Mouse (Mus musculus) induced T-regulatory cell, adult 2 months (primary cell): ENCODE results near the gene Hoxb2.

Experiments used
- DNase-seq: peaks from one replicate; pipeline ENCODE4 v3.0.0-alpha.2; 2012; ENCODE audit warnings: low read depth

Gene Hoxb2

DNA sequence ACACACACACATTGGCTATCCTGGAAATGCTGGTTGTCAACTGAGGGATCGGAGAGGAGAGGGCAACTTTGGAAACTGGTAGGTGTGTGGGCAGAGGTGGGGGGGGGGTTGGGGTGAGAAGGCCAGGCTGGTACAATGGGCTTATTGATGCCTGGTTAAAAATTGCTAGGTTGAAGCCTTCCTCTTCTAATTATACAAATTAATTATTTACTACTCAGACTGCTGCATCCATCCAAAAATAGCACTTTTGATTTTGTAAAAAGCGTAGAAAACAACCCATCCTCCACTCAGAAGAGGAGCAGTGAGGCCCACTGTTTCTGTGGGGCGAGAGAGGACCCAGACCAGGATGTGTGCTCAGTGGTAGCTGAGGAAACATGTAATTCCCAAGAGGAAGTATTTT lies 15.3 kb upstream of the Hoxb2 start:
- DNase-seq: no peak

DNA sequence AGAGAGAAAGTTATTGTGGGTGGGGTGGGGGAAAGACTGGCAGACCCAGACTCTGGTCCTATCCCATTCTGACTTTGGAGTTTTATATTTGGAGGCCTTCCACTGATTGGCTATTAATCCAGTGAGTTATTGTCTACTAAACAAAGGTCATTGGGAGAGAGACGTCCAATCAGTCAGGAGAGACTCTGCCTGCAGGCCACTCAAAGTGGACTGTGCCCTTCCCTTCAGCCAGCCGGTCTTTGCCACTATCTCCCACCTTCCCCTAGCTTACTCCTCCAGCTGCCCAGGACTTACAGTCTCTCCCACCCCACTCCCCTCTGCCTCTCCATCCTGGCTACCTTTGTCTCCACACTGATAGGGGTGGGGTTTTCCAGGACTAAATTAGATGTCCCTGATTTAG lies 13.7 kb upstream of the Hoxb2 start:
- DNase-seq: no peak

DNA sequence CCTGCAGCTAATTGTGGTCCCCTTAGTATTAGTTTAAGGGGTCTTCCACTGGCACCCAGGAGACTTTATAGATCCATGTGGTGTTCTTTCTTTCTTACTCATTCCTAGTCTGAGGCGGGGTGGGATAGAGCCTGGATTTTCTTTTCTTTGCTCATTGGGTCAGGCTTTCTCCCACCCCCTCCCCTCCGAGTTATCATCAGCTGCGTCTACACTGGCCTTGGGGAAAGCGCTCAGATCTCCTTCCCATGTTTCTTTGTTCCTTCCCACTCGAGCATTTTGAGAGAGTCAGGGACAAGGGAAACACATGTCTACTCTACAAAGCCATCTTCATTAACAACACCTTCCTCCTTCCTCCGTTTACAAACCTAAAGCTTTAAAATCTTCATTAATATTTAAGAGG lies 13.3 kb upstream of the Hoxb2 start:
- DNase-seq: no peak

DNA sequence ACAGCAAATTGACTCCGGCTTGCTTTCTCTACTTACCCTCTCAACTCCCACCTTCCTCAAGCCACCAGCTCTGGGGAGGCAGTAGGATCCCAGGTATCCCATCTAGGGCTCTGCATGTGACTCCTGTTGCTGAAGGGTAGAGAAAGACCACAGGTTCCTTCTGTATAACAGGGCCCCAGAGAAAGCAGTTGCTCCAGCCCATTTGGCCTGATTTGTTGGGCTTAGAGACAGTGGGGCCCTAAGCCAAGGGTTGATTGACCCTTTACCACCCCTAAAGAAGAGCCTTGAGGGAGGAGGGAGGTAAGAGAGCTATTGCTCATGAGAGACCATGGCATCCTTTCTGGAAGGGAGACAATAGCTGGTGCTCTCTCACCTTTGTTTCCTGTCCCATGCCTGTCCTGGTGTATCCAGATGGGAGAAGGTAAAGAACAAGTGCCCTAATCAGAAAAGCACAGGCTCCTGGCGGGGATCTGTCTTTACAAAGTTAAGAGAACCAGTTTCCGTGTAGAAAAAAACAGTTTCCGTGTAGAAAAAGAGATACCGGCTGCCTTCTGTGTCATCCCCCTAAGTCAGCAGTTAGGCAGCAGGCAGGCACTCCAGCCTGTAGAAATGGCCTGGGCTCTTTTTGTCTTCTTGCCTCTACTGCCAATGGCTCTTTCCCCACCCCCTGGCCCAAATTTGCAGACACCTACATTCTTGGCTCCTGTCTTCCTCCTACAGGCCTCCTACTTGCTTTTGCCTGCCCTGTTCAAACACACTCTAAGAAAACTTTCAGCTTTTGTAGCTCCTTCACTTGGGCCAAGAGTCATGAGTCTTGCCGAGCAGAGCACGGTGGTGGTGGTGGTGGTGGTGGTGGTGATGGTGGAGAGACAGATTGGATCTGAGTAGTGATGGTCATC lies 11.1 kb upstream of the Hoxb2 start:
- no peak for DNase-seq

DNA sequence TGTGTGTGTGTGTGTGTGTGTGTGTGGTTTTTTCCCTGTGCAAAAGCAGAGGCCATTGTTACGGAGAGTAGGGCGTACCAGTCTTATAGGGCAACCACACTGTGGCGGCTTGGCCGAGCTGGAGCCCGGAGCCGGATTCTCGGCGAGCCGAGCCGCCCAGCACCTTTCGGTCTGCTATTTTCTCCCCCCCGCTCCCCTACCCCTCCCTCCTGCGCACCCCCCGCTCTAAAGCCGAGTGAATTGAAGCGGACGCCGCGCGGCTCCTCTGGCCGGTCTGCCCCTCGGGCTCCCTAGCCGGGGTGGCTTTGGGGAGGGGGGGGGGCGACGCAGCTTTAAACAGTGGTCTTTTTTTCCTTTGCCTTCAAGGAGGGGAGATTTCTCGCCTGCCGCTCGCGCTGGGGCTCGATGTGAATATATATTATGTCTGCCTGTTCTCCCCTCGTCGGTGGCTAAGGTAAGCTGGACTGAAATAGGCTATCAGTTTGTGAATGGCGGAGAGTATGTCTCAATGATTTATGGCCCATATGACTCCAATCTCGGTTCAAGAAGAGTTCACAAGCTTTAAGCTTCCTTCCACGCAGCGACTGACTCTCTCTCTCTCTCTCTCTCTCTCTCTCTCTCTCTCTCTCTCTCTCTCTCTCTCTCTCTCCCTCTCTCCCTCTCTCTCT lies 9.5 kb upstream of the Hoxb2 start:
- no peak for DNase-seq

DNA sequence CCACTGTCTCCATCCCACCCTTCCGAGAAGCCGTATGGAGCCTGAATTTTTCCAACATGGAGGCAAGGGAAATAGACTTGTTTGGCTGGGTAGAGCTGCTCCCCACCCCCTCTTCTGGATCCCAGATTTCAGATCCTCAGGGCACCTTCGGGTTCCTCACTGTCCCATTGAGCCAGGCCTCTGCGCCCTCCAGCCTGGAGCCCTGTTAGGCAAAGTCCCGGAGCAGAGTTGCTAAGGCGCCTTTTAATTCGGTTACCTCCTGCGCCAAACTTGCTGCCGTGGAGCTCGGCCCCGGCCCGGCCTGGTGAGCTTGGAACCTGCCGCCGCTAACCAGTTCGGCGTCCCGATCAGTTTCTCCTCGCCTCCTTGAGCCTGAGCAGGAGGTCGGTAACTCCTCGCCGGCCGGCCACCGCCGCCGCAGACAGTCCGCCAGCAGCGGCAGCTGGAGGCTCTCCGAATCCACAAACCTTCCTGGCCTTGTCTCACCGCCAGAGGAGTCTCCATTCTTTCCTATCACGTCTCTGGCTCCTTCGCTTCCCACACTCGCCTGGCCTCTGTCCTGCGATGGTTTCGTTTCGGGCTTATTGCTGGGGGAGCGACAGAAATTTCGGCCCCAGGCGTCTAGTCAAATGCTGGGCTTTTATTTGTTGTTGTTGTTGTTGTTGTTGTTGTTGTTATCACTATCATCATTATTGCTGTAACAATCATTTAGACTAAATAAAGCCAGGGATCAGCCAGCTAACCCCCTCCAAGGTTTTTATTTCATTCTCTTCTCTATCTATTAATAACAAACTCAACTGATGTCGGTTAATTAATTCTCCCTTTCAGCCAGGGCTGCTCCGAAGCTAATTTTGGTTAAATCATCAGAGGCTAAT lies 8.4 kb upstream of the Hoxb2 start:
- no peak for DNase-seq

DNA sequence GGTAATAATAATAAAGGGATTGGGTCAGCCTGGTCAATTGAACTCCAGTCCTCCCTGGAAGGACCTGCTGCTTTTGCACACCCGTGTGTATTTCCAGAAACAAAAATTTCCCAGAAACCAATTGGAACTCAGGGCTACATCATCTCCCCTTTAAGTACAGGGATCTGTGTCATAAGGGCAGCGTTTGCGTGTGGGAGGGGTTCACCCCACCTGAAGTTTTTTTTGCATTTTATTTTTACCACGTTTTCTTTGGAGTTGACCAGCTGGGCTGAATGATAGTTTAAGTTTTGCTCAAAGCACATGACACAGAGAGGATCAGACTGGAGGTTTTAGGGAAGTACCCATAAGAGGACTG lies 7.8 kb upstream of the Hoxb2 start:
- DNase-seq: no peak

DNA sequence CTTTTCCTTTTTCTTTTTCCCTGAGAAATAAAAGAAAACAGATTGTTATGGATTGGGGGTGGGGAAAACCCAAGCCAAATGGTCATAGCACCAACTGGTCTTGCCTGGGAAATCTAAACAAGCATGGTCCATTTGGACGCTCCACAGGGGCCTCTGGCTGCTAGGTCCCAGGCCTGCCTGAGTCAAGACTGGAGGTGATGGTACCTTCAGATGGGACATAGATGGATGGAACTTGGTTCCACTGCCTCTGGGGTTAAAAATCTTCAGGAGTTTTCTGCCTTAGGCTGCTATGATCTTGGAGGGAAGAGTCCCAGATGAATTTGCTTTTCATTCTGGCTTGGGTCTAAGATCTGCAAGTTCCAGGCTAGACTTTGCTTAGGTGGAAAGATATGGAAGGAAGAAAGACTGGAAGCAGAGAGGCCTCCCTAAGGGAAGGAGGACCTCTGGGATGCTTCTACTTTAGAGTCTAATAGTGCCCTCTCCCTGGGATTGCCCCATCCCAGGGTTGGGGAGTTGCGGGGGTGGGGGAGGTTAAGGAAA lies 7.0 kb upstream of the Hoxb2 start:
- no peak for DNase-seq

DNA sequence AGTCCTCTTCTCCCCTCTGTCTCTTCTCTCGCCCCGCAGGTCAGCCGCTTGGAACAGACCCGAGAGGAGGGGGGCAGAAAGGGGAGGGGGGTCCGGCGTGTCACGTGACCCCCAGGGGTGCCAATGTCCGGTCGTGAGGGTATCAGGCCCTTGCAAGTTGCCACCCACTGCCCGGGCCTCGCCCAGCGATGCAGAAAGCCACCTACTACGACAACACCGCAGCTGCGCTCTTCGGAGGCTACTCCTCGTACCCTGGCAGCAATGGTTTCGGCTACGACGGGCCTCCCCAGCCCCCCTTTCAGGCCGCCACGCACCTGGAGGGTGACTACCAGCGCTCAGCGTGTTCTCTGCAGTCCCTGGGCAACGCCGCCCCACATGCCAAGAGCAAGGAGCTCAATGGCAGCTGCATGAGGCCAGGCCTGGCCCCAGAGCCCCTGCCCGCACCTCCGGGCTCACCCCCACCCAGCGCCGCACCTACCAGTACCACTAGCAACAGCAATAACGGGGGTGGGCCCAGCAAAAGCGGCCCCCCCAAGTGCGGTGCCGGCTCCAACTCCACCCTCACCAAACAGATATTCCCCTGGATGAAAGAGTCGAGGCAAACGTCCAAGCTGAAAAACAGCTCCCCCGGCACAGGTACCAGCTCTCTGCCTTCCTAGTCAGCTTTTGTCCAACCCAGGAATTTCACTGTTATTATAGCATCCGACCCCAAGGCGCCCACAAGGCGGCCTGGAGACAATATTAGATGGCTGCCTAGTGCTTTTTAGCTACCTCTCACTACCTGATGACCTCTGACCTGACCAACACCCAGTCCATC lies 6.1 kb upstream of the Hoxb2 start:
- no peak for DNase-seq

DNA sequence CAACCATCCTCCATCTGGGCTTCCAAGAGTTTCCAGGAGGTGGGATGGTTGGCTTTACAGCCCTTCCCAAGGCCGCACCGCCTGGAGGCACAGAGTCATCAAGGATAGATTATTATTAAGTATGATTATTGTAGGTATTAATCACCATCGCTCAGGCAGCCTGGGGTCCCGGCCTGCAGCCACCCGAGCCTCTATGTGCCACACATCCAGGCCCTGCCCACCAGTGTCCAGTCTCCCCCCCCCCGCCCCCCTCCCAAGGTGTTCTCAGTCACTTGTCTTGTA lies 5.5 kb upstream of the Hoxb2 start:
- no peak for DNase-seq

DNA sequence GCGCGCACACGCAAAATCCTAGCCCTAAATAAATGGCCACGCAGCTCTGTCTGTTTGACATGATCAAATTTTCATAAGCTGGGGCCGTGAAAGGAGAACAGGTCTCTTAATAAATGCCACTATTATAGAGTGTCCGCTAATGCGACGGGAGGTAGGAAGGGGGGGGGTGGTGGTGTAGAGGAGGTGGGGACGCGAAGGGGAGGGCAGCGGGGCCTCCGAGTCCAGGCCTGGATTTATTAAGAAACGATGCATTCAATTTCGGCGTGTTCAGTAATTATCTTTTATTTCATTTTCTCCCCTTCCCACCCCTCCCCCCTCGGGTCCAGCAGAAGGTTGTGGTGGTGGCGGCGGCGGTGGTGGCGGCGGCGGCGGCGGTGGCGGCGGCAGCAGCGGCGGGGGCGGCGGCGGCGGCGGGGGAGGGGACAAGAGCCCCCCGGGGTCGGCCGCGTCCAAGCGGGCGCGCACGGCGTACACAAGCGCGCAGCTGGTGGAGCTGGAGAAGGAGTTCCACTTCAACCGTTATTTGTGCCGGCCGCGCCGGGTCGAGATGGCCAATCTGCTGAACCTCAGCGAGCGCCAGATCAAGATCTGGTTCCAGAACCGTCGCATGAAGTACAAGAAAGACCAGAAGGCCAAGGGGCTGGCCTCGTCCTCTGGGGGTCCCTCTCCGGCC lies 5.0 kb upstream of the Hoxb2 start:
- no peak for DNase-seq

DNA sequence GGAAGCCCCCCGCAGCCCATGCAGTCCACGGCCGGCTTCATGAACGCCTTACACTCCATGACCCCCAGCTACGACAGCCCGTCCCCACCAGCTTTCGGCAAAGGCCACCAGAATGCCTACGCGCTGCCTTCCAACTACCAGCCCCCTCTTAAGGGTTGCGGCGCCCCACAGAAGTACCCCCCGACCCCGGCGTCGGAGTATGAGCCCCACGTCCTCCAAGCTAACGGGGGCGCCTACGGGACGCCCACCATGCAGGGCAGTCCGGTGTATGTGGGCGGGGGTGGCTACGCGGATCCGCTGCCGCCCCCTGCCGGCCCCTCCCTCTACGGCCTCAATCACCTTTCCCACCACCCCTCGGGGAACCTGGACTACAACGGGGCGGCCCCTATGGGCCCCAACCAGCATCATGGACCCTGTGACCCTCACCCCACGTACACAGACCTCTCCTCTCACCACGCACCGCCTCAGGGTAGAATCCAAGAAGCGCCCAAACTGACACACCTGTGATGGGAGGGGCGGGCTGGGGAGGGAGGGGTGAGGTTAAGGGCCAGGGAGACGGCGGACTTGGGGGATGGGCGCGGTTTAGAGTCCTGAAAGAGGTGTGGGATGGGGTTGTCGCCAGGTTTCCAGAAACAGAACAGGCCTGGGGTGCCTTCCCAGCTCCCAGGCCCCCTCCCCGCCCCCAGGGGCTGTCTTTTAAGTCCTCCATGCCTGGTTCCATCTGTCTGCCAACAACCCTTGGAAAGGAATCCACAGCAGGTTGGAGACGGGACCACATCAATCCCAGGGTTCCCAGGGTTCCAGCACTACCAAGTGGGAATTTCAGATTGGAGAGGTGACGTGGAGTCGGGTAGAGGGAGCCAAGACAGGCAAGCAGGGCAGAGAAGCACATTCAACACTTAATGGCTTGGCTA lies 4.2 kb upstream of the Hoxb2 start:
- no peak for DNase-seq

DNA sequence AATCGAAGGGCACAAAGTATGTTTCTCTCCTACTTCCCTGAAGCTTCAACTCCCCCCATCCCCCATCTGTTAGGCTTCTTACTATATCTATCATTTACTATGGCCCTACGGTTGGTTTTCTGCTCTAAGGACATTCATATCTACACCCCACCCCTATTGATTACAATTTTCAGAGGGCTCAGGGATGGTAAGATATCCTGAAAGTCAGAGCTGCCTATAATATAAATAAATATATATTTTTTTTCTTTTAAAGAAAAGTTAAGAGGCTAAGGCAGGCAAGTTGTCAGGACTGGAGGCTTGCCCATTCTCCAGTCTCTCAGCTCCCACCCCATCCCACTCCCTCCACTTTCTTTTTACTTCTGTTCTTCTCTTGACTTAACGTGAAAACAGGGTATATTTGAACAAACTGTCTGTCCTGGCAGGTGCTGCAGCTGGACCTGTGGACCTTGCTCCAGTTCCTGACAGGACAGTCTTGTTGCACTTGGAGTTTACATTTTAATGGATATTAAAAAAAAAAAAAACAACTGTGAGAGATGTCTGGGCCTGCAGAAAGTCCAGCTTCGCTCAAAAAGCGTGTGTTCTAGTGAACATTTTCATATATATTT lies 3.3 kb upstream of the Hoxb2 start:
- no peak for DNase-seq

DNA sequence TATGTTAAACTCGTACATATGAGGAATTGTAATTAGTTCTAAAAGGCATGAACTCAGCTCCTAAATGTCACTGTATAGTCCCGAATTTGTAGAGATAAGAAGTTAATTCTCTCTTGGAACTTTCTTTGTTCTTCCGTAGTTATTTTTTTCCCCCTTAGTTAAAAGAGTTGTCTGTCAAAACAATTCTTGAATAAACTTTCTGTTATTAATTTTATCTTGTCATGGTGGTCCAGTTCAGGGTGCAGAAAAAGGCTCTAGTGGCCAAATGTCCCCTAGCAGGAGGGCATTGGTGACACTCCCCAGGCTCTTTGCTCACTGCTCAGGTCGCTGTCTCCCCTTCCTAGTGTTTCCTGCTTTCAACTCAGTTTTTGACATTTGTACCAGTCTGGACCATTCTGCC lies 2.6 kb upstream of the Hoxb2 start:
- no peak for DNase-seq

DNA sequence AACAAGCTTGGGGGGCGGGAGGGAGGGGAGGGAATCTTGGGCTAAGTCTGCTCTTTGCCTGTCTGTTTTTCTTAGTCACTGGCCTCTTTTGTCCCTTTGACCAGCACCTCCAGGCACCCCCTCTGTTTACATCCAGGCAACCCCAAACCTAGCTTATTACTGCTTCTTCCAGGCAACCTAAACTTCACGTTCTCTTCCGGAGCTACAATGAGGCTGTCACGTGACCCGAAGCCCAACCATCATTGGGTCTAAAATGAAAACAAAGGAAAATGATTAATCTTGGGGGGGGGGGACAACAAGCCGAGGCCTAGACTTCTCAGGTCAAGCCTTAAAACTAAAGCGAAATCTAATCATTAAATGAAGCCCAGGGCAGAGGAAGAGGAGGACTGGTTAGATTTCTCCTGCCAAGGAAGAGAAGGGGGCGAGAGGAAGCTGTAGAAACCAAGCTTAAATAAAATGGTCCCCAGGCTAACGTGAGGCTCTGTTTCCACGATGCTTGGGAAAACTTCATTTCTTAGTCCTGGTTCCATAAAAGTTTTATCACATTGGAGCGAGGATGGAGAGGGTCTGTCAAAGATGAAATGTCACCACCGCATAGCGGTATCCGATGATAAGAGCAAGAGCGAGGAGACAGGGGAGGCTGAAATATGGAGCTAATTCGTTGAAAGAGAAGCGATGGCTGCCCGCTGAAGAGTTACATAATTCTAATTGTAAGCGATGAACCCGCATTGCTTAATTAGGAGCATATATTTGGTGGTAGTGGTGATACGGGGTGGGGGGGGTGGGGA lies 2.0 kb upstream of the Hoxb2 start:
- no peak for DNase-seq

DNA sequence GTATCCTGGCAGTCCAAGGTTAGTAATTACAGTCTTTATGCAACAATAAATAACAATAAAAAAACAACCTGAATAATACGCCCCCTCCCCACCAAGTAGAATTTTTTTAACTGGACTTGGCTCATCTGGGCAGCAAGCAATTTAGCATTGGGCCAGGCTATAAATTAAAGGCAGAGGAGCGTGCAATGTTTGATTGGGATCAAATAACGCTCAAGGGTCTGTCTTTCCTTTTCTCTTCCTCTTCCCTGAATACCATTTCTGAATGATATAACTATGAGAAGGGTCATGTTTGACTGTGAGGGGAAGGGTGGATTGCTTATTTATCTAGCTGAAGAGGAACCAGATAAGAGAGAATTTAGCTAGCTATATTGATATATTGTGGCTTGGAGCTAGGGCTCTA lies 1.3 kb upstream of the Hoxb2 start:
- DNase-seq: no peak

DNA sequence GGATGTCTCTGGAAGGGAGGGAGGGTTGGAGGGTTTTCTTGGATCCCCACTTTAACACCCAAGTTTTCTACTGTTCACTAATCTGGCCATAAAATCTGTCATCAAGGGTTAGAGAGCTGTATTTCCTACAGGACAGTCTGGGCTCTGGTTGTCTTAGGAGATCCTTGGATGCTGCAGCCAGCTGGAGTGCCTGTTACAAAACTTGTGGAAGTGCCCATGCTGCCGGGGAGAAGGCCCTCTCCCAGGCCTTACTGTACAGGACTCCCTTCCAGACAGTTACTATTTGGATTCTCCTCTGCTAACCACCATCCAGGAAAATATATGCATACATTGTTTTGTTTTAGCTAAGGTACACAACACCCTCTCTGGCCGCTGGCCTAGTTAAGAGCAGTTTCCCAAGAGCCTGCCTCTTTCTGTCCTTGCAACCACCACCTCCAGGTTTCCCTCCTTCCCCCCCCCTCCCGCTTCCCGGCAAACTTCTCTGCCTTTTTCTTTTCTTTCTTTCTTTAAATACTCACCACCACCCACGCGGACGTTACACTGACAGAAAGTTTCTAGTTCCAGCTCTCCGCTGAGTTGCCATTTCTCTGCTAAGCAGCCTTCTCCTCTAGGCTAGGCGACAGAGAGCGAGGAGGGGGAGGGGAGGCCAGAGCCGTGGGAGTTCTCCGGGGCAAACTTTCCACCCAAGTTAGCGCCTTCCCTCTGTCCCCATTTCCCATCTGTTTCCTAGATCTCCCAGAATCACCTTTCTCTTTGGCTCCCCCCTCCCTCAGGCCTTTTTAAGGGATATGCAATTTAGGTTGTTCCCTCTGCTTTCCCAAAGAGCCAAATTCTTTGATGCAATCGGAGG lies 609 bp upstream of the Hoxb2 start:
- no peak for DNase-seq

DNA sequence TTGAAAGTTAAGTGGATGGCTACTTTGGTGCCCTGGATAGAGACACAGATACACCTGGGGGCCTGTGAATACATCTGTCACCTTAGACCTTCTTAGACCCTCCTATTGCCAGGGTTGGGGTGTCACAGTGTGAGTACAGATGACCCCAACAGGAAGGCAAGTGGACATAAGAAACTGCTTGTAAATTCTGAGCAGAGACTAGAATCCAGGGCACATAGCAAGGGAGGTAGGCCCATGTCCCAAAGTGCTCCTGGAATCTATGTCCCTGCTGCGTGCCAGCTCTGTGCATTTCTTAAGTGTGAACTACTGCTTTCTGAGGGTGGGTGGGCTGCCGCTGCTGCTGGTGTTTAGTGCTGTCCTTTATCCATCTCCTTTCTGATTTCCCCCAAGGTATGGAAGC lies 466 bp downstream of the Hoxb2 start:
- DNase-seq: no peak
